ENCODE assay signal across 28 mouse cellular contexts in genomic region chr2:58679968-58680367, GRCm38 (mm10).
A peak's percentile ranks its signal among the peaks of the same experiment; 100 is the strongest.
DNase-seq lines count a peak whose midpoint lies in the region; ATAC-seq lines count a peak whose summit lies in the region.
"Had no signal": no experiment of that assay in that cellular context is flagged by ENCODE, and none has a peak within 500 bp of the region (broad histone marks: within the 10 kb centered on the region; RNA-seq: fewer than 3 reads in every experiment).

No protein-coding gene starts in this region.

- no peaks in the 10 kb centered on the region for H3K9me3 ChIP-seq in hindbrain, embryonic 15.5 days
- H3K9me3 ChIP-seq in hindbrain, embryonic 11.5 days (ENCODE audit: control insufficient read depth, low read length): no peaks in the 10 kb centered on the region
- H3K9me3 ChIP-seq in limb, embryonic 12.5 days: no peaks in the 10 kb centered on the region
- no peaks in the 10 kb centered on the region for H3K9me3 ChIP-seq in limb, embryonic 10.5 days (replicated peaks)
- no peaks in the 10 kb centered on the region for H3K9me3 ChIP-seq in midbrain, embryonic 15.5 days
- no peaks in the 10 kb centered on the region for H3K9me3 ChIP-seq in midbrain, embryonic 11.5 days (ENCODE audit: control insufficient read depth, low read length)
- H3K9me3 ChIP-seq: embryonic facial prominence, embryonic 10.5 days; embryonic facial prominence, embryonic 15.5 days; heart, embryonic 13.5 days; hindbrain, embryonic 12.5 days; limb, embryonic 13.5 days; neural tube, embryonic 12.5 days had no signal

- no peaks in the 10 kb centered on the region for H3K4me1 ChIP-seq in hindbrain, embryonic 15.5 days (replicated peaks)
- H3K4me1 ChIP-seq in hindbrain, embryonic 11.5 days (replicated peaks; ENCODE audit: control insufficient read depth, insufficient read depth, low read length): no peaks in the 10 kb centered on the region
- H3K4me1 ChIP-seq in limb, embryonic 12.5 days (replicated peaks): no peaks in the 10 kb centered on the region
- no peaks in the 10 kb centered on the region for H3K4me1 ChIP-seq in limb, embryonic 10.5 days
- H3K4me1 ChIP-seq in midbrain, embryonic 15.5 days: no peaks in the 10 kb centered on the region
- no peaks in the 10 kb centered on the region for H3K4me1 ChIP-seq in midbrain, embryonic 11.5 days (ENCODE audit: control insufficient read depth, insufficient read depth, low read length)
- H3K4me1 ChIP-seq: embryonic facial prominence, embryonic 10.5 days; embryonic facial prominence, embryonic 15.5 days; heart, embryonic 13.5 days; hindbrain, embryonic 12.5 days; limb, embryonic 13.5 days; neural tube, embryonic 12.5 days had no signal

- DNase-seq in adrenal gland, postnatal 14 days: peak; percentile 10
- DNase-seq in adrenal gland, postnatal 4 days (ENCODE audit: low spot score in 2 of 2): no peak
- no peak for DNase-seq in hindbrain, embryonic 11.5 days (ENCODE audit: low spot score)
- no peak for DNase-seq in limb, embryonic 10.5 days (ENCODE audit: low spot score)
- no peak for DNase-seq in midbrain, embryonic 11.5 days (ENCODE audit: low spot score, missing footprints)
- DNase-seq: adrenal gland, adult 2 months; cerebellum, adult 8-10 months; cerebellum, postnatal 25 days; gastrocnemius, adult 2 months; gastrocnemius, postnatal 36 days; heart, adult 2 months; heart, postnatal 10 days; kidney, adult 11 months; right cerebral cortex, postnatal 4 days; thymus, postnatal 14 days had no signal

- no peaks in the 10 kb centered on the region for H3K27me3 ChIP-seq in hindbrain, embryonic 15.5 days
- no peaks in the 10 kb centered on the region for H3K27me3 ChIP-seq in hindbrain, embryonic 11.5 days (ENCODE audit: control insufficient read depth, insufficient read depth, low read length)
- no peaks in the 10 kb centered on the region for H3K27me3 ChIP-seq in limb, embryonic 12.5 days
- no peaks in the 10 kb centered on the region for H3K27me3 ChIP-seq in limb, embryonic 10.5 days (ENCODE audit: low read depth, poor library complexity, severe bottlenecking)
- no peaks in the 10 kb centered on the region for H3K27me3 ChIP-seq in midbrain, embryonic 15.5 days (replicated peaks)
- no peaks in the 10 kb centered on the region for H3K27me3 ChIP-seq in midbrain, embryonic 11.5 days (ENCODE audit: control insufficient read depth, insufficient read depth, low read length)
- H3K27me3 ChIP-seq: CH12.LX; embryonic facial prominence, embryonic 15.5 days; heart, embryonic 13.5 days; hindbrain, embryonic 12.5 days; limb, embryonic 13.5 days; neural tube, embryonic 12.5 days had no signal

- WGBS in hindbrain, embryonic 15.5 days: 88% methylated on average over 12 of the region's 12 CpGs
- 89% methylated on average over 12 of the region's 12 CpGs for WGBS in hindbrain, embryonic 11.5 days
- 80% methylated on average over 12 of the region's 12 CpGs for WGBS in limb, embryonic 12.5 days
- 89% methylated on average over 12 of the region's 12 CpGs for WGBS in limb, embryonic 10.5 days
- WGBS in midbrain, embryonic 15.5 days: 84% methylated on average over 12 of the region's 12 CpGs
- WGBS in midbrain, embryonic 11.5 days: 82% methylated on average over 12 of the region's 12 CpGs

- H3K4me2 ChIP-seq in hindbrain, embryonic 15.5 days: no peak overlapping the region
- H3K4me2 ChIP-seq in hindbrain, embryonic 11.5 days (replicated peaks; ENCODE audit: low read depth, low read length): no peak overlapping the region
- H3K4me2 ChIP-seq in limb, embryonic 12.5 days: no peak overlapping the region
- no peak overlapping the region for H3K4me2 ChIP-seq in midbrain, embryonic 15.5 days
- H3K4me2 ChIP-seq in midbrain, embryonic 11.5 days: no peak overlapping the region
- H3K4me2 ChIP-seq: embryonic facial prominence, embryonic 15.5 days; heart, embryonic 13.5 days; hindbrain, embryonic 12.5 days; limb, embryonic 13.5 days; liver, embryonic 11.5 days; neural tube, embryonic 12.5 days had no signal

- ATAC-seq in hindbrain, embryonic 15.5 days (ENCODE audit: low FRiP score, low read depth): 0 out of 2 replicates have a peak, but pooled peaks have one; percentile 38
- ATAC-seq in hindbrain, embryonic 11.5 days (ENCODE audit: low FRiP score): no peak
- ATAC-seq in limb, embryonic 12.5 days (ENCODE audit: insufficient number of reproducible peaks, insufficient read depth, low FRiP score, low TSS enrichment, low read depth): 0 out of 2 replicates have a peak, but pooled peaks have one; percentile 52
- ATAC-seq in midbrain, embryonic 15.5 days (replicated peaks): 0 out of 2 replicates have a peak, but pooled peaks have one; percentile 14
- ATAC-seq in midbrain, embryonic 11.5 days (ENCODE audit: low FRiP score): no peak
- ATAC-seq: activated CD4-positive, CD25-positive, alpha-beta regulatory T cell, adult 4 months had no signal

- H3K4me3 ChIP-seq in hindbrain, embryonic 15.5 days: no peak overlapping the region
- no peak overlapping the region for H3K4me3 ChIP-seq in hindbrain, embryonic 11.5 days (ENCODE audit: low read depth, low read length)
- no peak overlapping the region for H3K4me3 ChIP-seq in limb, embryonic 12.5 days (replicated peaks)
- no peak overlapping the region for H3K4me3 ChIP-seq in limb, embryonic 10.5 days
- no peak overlapping the region for H3K4me3 ChIP-seq in midbrain, embryonic 15.5 days
- no peak overlapping the region for H3K4me3 ChIP-seq in midbrain, embryonic 11.5 days (ENCODE audit: low read depth, low read length)
- H3K4me3 ChIP-seq: embryonic facial prominence, embryonic 10.5 days; embryonic facial prominence, embryonic 15.5 days; gastrocnemius, adult 2 months; heart, adult 2 months; heart, embryonic 13.5 days; hindbrain, embryonic 12.5 days; limb, embryonic 13.5 days; neural tube, embryonic 12.5 days had no signal

- H3K27ac ChIP-seq in hindbrain, embryonic 15.5 days (replicated peaks): no peak overlapping the region
- H3K27ac ChIP-seq in hindbrain, embryonic 11.5 days (ENCODE audit: low read depth, low read length): no peak overlapping the region
- no peak overlapping the region for H3K27ac ChIP-seq in limb, embryonic 12.5 days
- no peak overlapping the region for H3K27ac ChIP-seq in limb, embryonic 10.5 days
- H3K27ac ChIP-seq in midbrain, embryonic 15.5 days: no peak overlapping the region
- H3K27ac ChIP-seq in midbrain, embryonic 11.5 days (ENCODE audit: low read depth, low read length): no peak overlapping the region
- H3K27ac ChIP-seq: embryonic facial prominence, embryonic 10.5 days; embryonic facial prominence, embryonic 15.5 days; gastrocnemius, adult 2 months; heart, adult 2 months; heart, embryonic 13.5 days; hindbrain, embryonic 12.5 days; kidney, postnatal 0 days; limb, embryonic 13.5 days; neural tube, embryonic 12.5 days had no signal

- no peaks in the 10 kb centered on the region for H3K36me3 ChIP-seq in hindbrain, embryonic 15.5 days
- H3K36me3 ChIP-seq in hindbrain, embryonic 11.5 days (ENCODE audit: control insufficient read depth, insufficient read depth, low read length): no peaks in the 10 kb centered on the region
- no peaks in the 10 kb centered on the region for H3K36me3 ChIP-seq in limb, embryonic 12.5 days
- H3K36me3 ChIP-seq in limb, embryonic 10.5 days: no peaks in the 10 kb centered on the region
- no peaks in the 10 kb centered on the region for H3K36me3 ChIP-seq in midbrain, embryonic 15.5 days (replicated peaks)
- H3K36me3 ChIP-seq in midbrain, embryonic 11.5 days (ENCODE audit: control insufficient read depth, insufficient read depth, low read length): no peaks in the 10 kb centered on the region
- H3K36me3 ChIP-seq: embryonic facial prominence, embryonic 10.5 days; embryonic facial prominence, embryonic 15.5 days; heart, embryonic 13.5 days; hindbrain, embryonic 12.5 days; limb, embryonic 13.5 days; neural tube, embryonic 12.5 days had no signal

- no peak overlapping the region for H3K9ac ChIP-seq in hindbrain, embryonic 15.5 days
- H3K9ac ChIP-seq in hindbrain, embryonic 11.5 days (ENCODE audit: low read depth, low read length): no peak overlapping the region
- no peak overlapping the region for H3K9ac ChIP-seq in limb, embryonic 12.5 days (replicated peaks)
- no peak overlapping the region for H3K9ac ChIP-seq in midbrain, embryonic 15.5 days
- H3K9ac ChIP-seq in midbrain, embryonic 11.5 days (ENCODE audit: low read length): no peak overlapping the region
- H3K9ac ChIP-seq: embryonic facial prominence, embryonic 15.5 days; heart, embryonic 13.5 days; hindbrain, embryonic 12.5 days; limb, embryonic 13.5 days; neural tube, embryonic 12.5 days had no signal

Comparison
In these comparisons a context has a peak if more than half of its experiments do, and no peak if none do; other contexts are left out.
1. ATAC-seq: peak in hindbrain, embryonic 15.5 days (single experiment), limb, embryonic 12.5 days (single experiment) and midbrain, embryonic 15.5 days (single experiment); none in hindbrain, embryonic 11.5 days (single experiment) and midbrain, embryonic 11.5 days (single experiment).